Mouse (Mus musculus) lung, postnatal 36 days (tissue): ENCODE measurements around the gene 9530068E07Rik.
"Not testable (repeated sequence)": the region's sequence is repeated elsewhere in the genome, so short reads cannot be mapped to it uniquely, and the experiment has no call there.

Experiments used
- DNase-seq: peaks from one replicate; pipeline ENCODE4 v3.0.0; 2022; ENCODE audit warnings: mixed read lengths

The 9530068E07Rik gene

DNA sequence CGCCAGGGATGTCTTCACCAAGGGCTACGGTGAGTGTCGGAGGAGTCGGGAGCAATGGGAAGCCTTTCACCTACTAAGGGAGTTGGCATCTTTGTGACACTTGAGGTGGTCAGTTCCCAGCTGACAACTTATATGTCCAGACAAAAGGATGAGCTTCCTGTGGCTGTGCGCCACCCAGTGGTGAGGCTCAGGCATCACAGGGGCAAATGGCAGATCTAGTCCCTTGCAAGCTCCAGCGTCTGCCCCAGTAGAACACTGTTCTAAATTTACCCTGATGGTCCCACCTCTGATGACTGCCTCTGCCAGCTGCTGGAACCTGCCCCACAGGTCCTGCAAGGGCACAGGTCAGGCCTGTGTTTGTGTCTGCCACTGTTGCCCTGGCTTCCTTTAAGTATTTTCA lies 21.9 kb upstream of the 9530068E07Rik start:
- peak; percentile 76 for DNase-seq

DNA sequence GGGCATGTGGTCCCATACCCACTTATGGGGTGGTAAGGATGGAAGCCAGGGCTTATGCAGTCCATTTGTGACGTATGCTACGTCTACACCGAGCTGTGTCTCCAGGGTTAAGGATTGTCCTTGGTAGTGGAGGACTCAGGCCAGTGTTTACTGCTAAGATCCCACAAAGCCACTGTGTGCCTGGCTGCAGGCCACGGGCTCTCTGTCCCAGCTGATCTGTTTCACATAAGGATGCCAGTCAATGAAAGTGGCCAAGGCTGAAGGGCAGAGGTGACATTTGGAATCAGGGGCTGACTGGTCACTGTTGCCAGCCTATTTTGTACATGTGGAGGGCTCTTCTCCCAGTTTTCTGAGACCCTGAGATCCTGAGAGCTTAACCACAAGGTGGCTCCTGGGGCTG lies 18.6 kb upstream of the 9530068E07Rik start:
- DNase-seq = peak; percentile 10

DNA sequence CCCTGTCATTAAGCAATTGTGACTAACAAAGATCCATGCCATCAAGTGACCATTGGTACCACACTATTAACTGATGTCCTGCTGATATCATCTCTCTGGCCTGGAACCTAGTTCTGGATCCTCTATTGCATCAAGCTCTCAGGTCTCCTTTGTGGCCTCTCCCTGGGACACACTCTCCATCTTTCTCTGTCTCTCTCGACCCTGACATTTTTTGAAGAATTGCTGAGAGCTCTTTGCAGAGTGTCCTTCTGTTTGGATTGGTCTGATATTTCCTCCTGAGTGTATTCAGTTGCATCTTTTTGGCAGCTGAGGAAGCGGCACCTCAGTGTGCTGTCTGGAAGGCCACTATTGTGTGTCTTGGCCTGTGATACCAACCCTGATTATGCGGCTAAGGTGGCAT lies 17.0 kb upstream of the 9530068E07Rik start:
- no peak for DNase-seq

DNA sequence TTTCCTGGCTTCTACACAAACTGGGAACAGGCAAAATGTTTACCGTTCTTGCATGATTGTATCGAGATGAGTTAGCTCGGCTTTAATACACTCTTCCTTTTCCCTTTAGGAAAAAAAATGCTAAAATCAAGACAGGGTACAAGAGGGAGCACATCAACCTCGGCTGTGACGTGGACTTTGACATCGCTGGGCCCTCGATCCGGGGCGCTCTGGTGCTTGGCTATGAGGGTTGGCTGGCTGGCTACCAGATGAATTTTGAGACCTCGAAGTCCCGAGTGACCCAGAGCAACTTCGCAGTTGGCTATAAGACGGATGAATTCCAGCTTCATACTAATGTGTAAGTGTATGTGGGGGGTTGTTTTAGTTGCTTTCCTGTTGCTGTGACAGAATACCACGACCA lies 12.5 kb upstream of the 9530068E07Rik start:
- DNase-seq = no peak

DNA sequence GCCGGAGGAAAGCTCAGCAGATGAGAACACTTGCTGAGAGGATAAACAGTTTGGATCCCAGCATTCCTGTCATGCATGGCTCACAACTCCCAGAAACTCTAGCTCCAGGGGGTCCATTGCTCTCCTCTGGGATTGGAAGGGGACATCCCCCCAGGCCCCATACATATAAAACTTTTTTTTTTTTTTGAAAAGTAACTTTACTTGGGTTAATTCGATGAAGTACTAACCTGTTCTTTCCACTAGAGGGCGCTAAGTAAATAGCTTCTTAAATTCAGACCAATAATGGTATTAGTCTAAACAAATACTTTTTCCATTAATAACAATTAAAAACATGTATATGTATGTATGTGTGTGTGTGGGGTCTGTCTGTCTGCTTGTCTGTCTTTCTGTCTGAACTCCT lies 11.6 kb upstream of the 9530068E07Rik start:
- DNase-seq = no peak

DNA sequence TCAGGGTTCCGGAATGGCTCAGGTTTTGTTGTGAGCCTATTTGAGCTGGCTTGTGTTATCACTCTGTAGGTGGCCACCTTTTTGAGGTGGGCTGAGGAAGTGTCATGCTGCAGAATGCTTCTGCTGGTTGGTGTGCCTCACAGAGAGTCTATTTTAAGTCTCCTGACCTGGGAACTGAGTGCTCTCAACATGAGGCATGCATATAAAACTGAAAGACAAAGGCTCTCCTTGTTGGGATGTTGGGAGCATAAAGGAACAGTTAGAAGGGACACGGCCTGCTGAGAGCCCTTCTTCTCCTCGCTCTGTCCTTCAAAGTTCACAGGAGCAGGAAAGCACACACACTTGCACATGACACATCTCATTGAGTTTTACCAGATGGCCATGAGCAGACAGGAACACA lies 9.3 kb upstream of the 9530068E07Rik start:
- no peak for DNase-seq

DNA sequence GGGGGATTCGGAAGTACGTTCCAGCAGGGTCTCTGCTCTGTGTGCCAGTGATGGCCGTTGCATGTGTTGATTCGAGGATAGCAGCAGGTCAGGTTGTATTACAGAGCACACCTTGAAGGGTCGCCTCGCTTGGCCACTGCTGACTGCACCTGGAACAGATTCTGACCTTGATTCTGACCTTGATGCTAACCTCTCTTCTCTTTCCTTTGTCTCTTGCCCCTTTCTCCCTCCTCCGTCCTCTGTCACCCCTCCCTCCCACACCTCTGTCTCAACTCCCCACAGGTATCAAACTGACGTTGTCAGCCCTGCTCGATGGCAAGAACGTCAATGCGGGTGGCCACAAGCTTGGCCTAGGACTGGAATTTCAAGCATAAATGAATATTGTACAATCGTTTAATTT lies 8.1 kb upstream of the 9530068E07Rik start:
- DNase-seq = no peak

DNA sequence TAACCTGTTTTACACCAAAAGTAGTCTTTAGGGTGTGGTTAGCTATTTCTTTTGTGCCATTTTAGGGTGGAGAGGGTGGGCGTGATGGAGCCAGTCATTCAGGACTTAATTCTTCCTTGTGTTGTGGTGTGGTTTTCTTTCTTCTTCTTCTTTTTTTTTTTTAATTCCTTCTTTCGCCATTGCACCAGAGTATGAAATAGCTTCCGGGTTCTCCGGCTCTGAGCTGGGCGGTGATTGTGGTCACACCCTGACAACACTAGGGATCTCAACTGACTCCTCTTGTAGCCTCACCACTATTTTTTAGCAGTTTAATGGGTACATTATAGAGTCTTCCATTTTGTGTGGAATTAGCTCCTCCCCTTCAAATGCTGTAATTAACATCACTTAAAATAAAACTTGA lies 7.2 kb upstream of the 9530068E07Rik start:
- DNase-seq = not testable (repeated sequence)

DNA sequence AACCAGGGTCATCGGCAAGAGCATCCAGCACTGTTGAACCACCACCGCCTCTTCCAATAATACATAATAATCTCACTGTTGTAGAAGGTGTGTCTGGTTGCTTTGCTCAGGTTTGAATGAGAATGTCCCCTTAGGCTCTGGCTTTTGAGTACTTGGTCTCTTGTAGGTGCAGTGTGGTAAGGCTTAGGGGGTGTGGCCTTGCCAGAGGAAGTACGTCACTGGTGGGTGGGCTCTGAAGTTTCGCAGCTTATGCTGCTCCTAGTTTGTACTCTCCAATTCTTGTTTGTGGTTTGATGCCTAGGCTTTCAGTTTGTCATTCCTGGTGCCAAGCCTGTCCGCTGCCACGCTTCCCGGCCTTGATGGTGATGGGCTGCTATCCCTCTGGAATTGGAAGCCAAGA lies 6.3 kb upstream of the 9530068E07Rik start:
- no peak for DNase-seq

DNA sequence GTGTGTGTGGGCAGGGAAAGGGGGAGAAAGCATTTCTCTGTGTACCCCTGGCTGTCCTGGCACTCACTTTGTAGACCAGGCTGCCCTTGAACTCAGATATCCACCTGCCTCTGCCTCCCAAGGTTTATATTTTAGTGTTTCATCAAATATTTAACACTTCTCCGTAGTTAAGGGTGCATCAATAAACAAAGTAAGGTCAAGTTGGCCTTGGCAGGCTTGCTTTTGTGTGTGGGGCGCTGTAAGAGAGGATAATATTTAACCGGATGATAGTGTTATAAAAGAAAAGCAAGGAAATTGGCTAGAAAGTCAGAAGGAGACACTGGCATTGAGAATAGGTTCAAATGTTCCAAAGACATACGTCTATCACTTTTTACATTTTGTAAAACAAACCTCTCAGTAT lies 1.7 kb upstream of the 9530068E07Rik start:
- DNase-seq = no peak

DNA sequence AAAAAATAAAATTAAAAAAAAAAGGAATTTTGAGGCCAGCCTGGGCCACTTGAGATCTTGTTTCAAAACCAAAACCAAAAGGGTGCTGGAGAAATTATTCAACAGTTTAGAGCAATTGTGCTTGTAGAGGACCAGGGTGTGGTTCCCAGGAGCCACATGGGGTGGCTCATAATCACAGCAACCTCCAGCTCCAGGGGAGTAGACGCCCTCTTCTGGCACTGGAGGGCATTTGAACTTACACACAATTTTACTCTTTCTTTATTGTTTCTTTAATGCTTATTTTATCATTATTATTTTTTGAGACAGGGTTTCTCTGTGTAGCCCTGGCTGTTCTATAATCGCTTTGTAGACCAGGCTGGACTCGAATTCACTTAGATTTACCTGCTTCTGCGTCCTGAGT lies 885 bp upstream of the 9530068E07Rik start:
- DNase-seq = no peak

DNA sequence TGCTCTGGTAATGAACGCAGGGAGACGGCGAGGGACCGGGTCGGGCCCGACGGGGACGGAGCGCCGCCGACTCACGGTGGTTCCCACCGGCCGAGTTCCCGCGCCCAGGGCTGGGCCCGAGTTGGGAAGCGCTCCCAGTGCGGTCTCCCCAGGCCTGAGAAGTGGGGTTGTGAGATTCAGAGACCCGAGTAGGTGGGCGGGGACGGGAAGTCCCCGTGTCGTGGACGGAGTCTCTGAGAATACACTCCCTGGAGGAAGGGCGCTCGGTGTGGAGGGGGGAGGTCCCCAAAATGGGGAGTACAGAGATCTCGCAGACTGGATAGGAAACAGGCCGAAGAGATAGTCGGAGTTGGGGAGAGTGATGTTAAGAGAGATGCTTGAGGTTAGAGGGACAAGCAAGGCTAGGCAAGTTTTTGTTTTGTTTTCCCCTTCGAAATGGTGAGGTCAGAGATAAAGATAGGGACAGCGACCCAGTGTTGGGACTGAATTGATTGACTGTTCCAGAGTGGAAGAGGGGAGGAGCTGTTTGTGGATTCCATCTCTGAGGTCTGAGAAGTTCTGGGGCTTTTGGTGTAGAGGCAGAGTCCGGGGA lies 465 bp downstream of the 9530068E07Rik start:
- DNase-seq = peak; percentile 44

DNA sequence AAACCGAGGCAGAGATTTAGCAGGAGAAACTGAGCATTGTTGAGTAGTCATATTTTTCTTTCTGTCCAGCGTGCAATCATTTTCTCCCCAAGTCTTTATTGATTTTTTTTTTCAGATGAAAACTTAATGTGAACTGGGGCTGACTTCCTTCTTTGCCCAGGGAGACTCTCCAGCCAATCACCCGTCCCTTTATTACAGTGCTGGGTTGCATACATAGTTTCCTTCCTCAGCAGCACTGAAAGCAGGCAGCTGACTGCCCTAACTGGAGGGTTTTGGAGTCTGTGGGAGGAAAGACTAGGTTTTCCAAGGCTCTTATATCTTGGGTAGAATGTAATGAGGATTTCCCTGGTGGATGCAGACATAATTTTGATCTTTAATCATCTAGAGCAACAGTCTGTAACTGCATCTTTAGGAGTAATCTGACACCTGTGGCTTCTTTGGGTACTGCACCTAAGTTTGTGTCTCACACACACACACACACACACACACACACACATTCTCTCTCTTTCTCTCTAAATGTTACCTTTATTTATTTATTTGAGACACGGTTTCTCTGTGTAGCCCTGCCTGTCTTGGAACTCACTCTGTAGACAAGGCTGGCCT lies 1.3 kb downstream of the 9530068E07Rik start:
- peak; percentile 21 for DNase-seq

DNA sequence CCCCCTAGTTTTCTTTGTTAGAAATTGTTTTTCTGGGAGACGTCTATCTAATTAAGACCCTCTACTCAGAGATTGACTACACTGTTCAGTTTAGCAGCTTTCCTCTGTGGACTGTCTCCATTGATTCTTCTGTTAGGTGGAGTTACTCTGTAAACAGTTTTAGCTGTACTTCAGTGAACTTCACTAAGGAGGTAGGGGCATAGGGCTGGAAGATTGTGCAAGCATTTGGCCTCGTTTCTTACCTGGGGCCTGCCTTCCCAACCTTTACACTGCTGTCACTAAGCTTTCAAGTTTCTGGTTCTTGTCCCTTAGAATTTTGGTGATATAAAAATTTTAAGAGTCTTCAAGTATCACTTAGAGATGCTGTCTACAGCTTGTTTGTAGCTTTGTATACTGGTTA lies 5.2 kb downstream of the 9530068E07Rik start:
- peak; percentile 13 for DNase-seq

DNA sequence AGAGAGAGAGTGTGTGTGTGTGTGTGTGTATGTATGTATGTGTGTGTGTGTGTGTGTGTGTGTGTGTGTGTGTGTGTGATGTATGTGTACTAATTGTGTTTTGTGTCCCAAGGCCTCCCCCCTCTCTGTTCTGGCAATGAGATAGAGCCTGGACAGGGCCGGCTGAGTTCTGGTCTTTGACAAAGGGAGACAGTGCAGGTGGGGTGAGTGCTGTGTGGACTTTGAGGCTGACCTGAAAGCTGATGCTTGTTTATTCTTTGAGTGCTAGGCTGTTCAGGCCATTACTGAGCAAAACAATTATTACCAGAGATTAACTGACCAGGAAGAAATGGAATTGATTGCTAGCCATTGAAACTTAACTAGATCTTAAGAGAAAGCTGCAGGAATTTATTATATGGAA lies 6.3 kb downstream of the 9530068E07Rik start:
- DNase-seq = no peak

DNA sequence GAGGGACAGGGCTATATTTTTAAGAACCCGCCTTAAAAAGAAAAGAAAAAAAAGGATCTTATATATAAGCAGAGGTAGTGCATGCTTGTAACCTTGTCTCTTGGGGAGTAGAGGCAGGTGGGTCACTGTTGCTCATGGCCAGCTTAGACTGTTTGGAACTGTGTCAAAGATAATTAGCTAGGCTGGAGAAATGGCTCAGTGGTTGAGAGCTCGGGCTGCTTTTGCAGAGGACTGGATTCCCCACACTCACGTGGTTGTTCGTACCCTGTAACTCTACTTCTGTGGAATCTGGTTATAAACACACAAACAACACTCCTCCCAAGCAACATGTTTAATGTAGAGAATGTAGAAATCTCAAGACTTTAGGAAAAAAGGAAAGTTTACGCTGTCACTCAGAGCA lies 8.0 kb downstream of the 9530068E07Rik start:
- DNase-seq = no peak

DNA sequence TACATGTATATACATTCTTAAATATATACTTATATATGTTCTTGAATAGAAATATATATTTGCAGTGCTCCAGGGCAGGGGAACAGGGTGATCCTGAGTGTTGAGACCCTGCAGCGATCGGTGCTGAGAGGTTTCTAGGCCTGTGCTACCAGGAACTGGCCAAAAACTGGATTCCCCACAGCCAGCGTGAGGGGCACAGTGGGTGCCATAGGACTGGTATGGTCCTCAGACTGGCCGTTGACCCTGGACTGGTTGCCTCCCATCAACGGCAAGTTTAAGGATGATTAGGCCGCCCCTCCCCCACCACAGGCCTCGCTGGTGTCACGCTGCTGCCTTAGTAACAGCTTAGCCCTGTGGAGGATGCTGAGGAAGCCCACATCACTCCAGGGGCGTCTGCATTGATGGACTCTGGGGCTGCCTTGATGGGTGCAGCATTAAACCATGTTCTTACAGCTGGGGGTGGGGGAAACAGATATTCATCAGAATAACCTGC lies 9.0 kb downstream of the 9530068E07Rik start:
- no peak for DNase-seq

DNA sequence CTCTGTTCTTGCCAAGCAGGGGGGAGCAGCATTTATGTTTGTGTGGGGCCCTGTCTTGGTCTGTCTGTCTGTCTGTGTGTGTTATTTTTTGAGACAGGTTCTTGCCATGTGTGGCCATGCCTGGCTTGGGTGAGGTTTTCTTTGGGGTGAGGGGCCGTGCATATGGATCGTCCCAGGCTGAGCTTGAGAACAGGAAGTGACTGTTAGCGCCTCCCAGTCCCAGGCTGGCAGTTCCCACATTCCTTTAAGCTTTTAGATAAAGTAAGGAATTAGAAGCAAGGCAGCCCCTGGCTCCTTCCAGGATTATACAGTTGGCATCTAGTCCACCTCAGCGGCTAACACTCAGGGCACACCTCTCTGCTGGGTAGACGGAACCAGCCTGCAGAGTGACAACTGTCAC lies 13.1 kb downstream of the 9530068E07Rik start:
- no peak for DNase-seq

DNA sequence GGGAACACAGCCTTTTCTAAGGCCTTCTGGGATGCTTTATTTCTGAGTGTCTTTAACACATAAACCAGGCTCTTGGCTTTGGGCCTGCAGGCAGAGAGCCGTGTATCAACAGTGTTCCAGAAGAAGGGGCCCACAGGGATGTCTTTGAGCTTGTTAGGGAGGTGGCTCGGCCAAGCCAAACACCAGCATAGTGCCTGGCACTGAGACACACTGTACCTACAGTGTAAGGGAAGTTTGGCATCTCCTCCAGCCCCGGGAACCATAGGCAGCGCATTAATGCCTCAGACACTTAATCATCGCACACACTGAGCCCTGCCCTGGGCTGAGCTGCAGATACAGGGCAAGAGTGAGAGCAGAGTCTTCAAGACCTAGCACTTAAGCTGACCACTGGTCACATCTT lies 22.1 kb downstream of the 9530068E07Rik start:
- DNase-seq = no peak

DNA sequence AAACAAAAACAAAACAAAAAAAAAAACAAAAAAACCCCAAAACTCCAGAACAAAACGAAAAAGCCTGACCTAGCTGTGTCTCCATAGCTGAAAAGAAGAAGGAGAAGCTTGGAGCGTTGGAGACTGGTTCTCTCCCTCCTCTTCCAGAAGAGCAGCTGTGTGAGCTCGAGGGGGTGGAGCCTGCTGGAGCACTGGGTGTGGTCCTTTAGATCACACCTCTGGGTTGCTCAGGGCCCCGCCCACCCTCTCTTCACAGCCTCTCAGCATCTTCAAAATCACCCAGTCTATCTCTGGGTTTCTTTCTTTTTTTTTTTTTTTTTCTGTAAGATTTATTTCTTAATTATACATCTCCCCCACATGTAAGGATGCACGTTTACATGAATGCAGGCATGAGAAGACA lies 23.0 kb downstream of the 9530068E07Rik start:
- peak; percentile 58 for DNase-seq

DNA sequence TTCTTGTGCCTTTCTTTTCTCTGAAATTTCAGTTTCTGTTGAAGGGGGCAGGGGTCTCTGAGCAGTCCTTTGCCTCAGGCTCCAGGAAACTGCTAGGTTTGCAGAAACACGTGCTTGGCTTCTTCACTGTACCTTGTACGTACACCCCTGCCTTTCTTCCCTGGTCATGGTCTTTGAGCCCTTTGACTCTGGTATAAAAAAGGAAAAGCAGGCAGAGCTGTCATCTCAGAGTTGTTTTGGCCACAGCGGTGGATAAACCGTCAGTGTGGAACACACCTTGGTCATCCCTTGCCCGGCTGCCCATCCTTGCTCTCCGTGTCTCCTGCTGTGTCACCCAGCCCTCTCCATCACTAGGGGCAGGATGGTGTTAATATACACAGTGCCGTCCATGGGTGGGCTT lies 23.6 kb downstream of the 9530068E07Rik start:
- DNase-seq = no peak

DNA sequence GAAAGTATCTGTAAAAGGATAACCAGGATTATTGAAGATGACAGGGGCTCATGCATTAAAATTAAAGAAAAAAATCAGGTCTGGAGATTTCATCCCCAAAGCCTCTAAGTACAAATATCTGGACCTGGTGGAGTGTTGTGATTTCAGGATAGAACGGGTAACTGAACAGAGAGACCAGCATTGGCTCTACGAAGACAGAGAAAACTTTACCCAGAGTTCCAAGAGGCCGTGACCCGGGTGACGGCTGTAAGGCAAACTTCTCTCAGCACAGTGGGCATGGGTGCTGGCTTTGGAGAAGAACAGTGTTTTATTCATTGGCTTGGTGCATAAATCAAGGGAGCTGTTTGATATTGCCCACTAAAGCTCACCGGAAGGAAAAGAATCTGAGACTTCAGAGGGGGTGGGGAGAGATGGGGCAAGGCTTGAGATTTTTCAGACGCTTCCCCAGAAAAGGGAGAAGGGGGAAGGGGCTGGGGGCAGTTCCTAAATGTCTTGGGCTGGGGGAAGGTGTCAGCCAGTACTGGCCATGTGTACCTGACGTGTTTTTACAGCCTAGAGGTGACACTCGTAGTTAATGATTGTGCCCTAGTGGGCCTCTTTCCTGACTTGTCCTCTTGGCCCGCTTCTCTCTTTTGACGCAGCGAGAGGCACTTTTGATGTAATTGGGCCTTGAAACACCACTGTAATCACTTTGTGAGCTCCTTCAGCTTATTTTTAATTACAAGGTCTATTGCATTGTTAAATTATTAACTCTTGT lies 24.2 kb downstream of the 9530068E07Rik start:
- no peak for DNase-seq

DNA sequence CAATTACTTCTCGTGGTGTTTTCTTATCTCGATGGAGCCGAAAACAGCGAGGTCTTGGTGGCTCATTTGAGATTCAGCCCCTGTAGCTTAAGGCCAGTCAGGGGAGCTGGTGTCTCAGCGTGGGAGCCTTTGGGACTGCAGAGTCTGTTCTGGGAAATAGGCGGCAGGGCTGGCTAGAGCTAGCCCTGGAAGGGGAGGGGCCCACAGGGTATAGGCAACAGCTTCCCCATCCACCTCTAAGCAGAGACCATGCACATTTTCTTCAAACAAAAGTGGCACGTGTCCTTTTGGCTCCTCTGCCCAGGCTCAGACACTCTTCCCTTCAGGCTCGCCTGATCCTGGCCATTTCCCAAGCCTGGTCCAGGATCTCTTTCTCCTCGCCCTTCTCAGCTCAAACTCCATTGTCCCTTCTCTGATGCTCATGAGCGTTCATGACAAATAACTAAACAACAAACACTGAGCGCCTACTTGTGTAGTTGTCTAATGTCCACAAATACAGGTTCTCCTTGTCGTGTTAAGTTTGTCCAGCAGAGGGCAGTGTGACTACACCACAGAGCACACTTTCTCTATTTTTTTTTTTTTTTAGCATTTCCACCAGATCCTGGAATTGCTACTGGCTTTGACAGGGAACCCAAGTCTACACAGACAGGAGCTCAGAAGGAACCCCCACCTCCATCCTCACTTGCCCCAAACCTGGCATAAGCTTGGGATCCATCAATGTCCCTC lies 25.0 kb downstream of the 9530068E07Rik start:
- peak; percentile 87 for DNase-seq

DNA sequence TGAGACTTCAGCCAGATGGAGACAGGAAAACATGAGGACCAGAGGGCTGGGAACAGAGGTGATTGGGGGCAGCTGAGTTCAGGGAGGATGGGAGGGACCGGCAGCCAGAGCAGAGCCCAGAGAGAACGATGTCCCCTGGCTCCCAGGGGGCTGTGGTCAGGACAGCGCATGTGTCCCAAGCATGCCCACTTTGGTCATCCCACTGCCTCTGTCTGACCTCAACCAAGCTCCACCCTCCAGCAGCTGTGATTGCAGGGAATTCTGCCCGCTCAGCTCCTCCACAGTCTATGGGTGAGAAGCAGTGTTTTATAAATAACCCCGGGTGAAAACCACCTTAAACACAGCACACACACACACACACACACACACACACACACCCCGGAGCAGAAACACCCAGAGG lies 33.2 kb downstream of the 9530068E07Rik start:
- no peak for DNase-seq
